Mouse (Mus musculus) inflammation-experienced regulatory T-cells, adult 16 weeks (primary cell): ENCODE measurements around the gene Pla2g7. TPM values are rescaled to one million over a fixed set of nuclear protein-coding genes. Genes with fewer than 3 reads are reported as not detected.

ENCODE experiments used
- polyA plus RNA-seq: library from polyadenylated mRNA; unstranded; fragments of 100-300 nt; shearing (Covaris generic); gene quantifications from one replicate; pipeline ENCODE4 v1.2.1, GENCODE M21; 2017

The Pla2g7 gene
- 2.4 TPM for polyA plus RNA-seq

DNA sequence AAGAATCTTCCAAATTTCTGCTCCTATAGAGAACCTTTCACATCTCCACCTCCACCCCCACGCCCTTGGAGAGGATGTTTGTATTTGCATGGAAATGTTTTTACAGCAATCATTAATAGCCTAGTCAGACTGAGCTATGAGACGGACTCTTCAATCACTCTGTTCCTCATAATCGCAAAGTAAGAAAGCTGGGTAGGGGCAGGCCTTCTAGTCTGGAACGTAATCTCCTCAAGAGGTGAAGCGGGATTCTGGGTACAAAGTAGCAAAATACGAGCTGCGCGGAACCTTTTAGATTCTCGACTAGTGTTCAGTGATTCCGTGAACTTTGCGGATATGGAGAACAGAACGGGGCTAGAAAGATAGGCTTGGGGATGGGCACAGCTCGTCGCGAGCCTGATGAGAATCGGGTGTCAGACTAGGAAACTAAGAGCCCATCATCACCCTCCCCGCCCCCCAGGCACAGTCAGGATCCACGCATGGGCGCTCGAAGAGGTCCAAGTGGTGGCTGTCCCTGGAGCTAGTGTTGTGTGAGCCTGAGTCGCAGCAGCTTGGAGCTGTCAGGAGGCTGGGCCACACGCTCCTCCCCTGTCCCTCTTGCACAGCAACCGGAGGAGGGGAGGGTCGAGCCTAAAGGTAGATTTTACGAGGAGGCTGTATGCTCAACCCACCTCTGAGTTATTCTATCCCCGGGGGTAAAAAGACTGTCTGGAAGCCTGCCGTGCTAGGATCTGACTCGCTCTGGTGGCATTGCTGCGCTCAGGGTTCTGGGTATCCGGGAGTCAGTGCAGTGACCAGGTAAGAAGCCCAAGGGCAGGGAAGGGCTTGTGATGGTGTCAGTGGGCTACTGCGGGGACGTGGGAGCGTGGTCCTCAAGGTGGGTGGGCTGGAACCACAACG is at the start of gene Pla2g7:
TSS of gene Pla2g7 (plus strand) at position 107 of the 897 bp plus-strand sequence.

DNA sequence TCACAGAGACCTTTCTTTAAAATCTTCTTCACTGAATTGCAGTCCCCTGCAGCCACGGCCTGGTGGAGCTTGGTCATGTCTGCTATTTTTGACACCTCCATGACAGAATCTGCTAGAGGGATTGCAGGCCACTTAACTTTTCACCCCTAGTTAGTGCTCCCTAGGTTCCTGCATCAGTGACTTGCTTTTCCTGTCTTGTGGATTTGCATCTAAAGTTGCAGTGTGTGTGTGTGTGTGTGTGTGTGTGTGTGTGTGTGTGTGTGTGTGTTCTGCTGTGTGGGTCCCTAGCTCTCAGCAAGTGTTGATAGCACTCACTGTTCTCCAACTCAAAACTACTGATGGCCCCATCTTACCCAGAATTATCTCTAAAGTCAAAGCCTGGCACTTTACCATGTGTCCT is 24.4 kb upstream of the Pla2g7 start, which contains the start of gene Ankrd66:
TSS of gene Ankrd66 (minus strand) at position 101 of the 400 bp plus-strand sequence.

DNA sequence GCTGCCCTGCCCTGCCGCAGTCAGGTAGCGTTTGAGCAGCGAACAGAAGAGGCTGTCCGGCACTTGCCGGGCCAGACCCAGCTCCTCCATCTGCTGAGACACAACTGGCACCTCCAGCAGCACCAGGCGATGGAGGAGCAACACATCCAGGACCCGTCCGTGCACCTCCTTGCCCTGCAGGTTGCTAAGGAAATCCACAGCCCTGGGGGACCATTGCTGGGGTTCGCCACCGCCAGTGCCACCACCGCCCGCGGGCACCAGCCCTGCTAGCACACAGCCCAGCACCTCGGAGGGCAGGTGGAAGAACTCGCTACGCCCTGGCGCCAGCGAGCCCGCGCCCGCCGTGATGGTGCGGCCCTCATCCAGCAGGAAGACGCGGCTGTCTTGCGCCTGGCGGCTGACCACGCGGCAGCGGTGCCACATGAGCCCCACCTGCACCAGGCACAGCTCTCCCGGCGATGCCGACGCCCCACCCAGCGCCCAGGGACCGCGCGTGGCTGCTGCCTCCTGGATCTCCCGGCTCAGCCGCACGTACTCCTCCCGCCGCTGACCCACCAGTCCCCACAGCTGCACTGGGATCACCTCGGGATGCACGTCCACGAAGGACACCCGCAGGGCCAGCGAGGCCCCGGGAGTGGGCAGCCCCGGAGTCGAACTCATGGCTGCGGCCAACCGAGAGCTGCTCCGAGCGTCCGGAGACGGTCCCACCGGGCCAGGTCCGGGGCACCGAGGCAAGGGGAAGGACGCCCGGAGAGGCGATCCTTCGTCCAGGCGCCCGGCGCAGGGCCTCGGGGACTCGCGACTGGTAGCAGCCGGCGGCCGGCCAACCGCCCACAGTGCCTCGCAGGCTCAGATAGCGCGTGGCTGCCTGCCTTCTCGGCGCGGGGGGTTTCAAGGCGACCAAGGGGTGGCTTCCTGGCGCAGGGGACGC is 61.9 kb downstream of the Pla2g7 start, which contains the start of gene Tdrd6:
TSS of gene Tdrd6 (minus strand) at position 804 of the 931 bp plus-strand sequence.

Other genes with a start within 250 kb of the Pla2g7 start
- 0.07 TPM for gene Adgrf5, start 207.6 kb upstream of the Pla2g7 start, polyA plus RNA-seq
- gene Mep1a, start 65.3 kb upstream of the Pla2g7 start, polyA plus RNA-seq, result not detected
- gene Ankrd66, start 24.5 kb upstream of the Pla2g7 start, polyA plus RNA-seq, result not detected
- not detected for gene Tdrd6, start 62.2 kb downstream of the Pla2g7 start, polyA plus RNA-seq
- 15.0 TPM for gene Slc25a27, start 99.1 kb downstream of the Pla2g7 start, polyA plus RNA-seq
- gene Cyp39a1, start 99.3 kb downstream of the Pla2g7 start, polyA plus RNA-seq, result 1.3 TPM
- gene Rcan2, start 233.3 kb downstream of the Pla2g7 start, polyA plus RNA-seq, result not detected